Mouse (Mus musculus) liver, postnatal 0 days (tissue): ENCODE measurements around the gene Tbc1d5.

Experiments
- CTCF ChIP-seq: sonication (generic); IDR thresholded peaks from 2 replicates; pipeline ENCODE4 v1.5.1; 2016; ENCODE audit warnings: antibody characterized with exemption, low read depth
- EP300 ChIP-seq: IDR thresholded peaks from 2 replicates; pipeline ENCODE4 v1.6.1; 2016; ENCODE audit warnings: antibody characterized with exemption, low read depth, mild to moderate bottlenecking

DNA sequence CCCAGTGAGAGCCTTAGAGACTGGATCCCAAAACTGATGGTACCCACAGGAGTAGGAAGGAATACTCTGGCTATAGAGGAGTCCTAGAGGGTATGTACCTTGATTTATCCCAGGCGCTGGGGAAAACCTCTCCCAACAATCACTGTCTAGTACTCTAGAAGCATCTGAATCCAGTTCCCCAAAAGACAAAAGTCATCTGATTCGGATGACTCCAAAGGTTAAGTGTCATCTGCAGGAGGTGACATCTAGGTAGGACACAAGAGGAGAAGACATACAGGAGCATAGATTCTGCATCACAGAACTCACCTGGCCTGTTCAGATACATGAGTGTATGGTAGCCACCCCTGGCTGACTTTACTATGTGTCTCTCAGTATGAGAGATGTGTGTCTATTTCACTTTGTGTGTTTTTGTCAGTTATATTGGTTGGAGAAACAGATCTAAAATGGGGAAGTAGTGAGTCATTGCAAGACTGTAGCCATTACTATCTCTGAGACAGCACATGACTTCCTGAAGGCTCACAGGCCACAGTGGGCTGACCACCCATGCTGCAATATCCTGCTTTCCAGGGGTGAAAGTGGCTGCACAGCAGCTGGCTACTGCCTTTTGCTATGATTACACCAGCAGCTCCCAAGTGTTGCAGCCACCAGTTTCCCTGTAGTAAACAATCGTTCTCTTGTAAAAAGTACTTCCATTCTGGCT lies 185.7 kb downstream of the Tbc1d5 start:
- TF ChIP-seq CTCF = no peak
- TF ChIP-seq EP300 = peak; percentile 36; the same call in 1 of the 2 replicates
